Mouse (Mus musculus): ENCODE results near the gene Hivep3.

DNA sequence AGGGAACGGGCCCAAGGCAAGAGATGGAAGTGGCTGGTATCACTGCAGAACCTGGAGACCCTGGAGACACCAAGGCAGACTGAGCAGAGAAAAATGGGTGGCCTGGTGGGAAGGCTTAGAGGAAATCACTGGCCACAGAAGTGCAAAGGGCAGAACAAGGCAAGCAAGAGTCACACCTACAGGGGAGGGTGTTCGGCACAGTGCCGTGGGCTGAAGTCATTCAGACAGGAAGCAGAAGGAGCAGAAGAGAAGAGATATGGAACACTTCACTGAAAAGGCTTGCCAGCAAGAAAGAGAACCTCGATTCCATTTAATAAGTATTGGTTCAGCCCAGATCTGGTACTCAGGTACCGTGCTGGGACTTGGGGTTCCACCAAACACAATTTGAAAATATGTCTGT, 156.2 kb downstream of the Hivep3 start:
- no peak for TF ChIP-seq CTCF (IDR thresholded peaks at IDR 0.05; ENCODE audit: control insufficient read depth, insufficient read depth, insufficient replicate concordance, low read depth, low read length)
- TF ChIP-seq POLR2A (IDR thresholded peaks at IDR 0.05; ENCODE audit: control insufficient read depth, low read depth, low read length): no peak
